ENCODE assay signal across 12 mouse cellular contexts in the genomic region with DNA sequence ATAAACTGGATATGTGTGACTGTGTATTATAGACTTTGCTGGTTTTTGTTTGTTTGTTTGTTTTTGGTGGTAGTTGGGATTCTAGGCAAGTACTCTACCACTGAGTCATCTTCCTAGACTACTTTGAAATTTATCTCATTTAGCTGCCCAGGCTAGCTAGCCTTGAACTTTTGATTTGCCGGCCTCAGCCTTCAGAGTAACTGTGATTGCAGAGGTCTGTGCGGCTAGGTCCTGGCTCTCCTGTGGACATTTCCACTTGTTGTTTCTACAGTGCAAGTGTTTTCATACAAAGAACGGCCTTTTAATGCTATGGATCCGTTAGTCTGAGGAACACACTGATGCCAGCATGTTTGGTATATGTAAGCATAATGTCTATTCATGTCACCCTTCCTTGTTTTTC.
"Had no signal": no experiment of that assay in that cellular context is flagged by ENCODE, and none has a peak within 500 bp of the region (broad histone marks: within the 10 kb centered on the region; RNA-seq: fewer than 3 reads in every experiment).

No protein-coding gene starts in this region.

- DNase-seq: kidney, postnatal 25 days; layer of hippocampus, adult 9-11 months; liver, embryonic 13.5 days; lung, adult 2 months; lung, postnatal 14 days; lung, postnatal 4 days; right cerebral cortex, adult 18-20 months; right cerebral cortex, postnatal 14 days; right cerebral cortex, postnatal 4 days; thymus, adult 2 months; thymus, postnatal 14 days; thymus, postnatal 4 days had no signal
